Mouse (Mus musculus) kidney, embryonic 16.5 days (tissue): ENCODE data around the gene Lias. TPM values are rescaled to one million over a fixed set of nuclear protein-coding genes. Genes with fewer than 3 reads are reported as not detected.
A peak's percentile ranks its signal among the peaks of the same experiment; 100 is the strongest.

Experiments used
- ATAC-seq: fragments of 200-750 bp; cut with Nextera tagmentation; 2 replicates; pipeline ENCODE4 v1.8.0; 2017; ENCODE audit warnings: moderate TSS enrichment; ENCODE audit not compliant: low FRiP score, low TSS enrichment
- H3K27ac ChIP-seq: fragments of 300-500 bp; sonication (generic); 2 replicates; pipeline ENCODE4 v1.5.1; 2014; ENCODE audit warnings: low read length
- H3K27me3 ChIP-seq: fragments of 300-500 bp; sonication (generic); 2 replicates; pipeline ENCODE4 v1.6.1; 2014; ENCODE audit warnings: low read length, control low read depth, mixed read lengths; ENCODE audit not compliant: insufficient read depth
- H3K36me3 ChIP-seq: fragments of 300-500 bp; sonication (generic); 2 replicates; pipeline ENCODE4 v1.6.1; 2014; ENCODE audit warnings: low read length, control low read depth, mixed read lengths; ENCODE audit not compliant: insufficient read depth
- H3K4me1 ChIP-seq: fragments of 300-500 bp; sonication (generic); 2 replicates; pipeline ENCODE4 v1.6.1; 2014; ENCODE audit warnings: low read length, control low read depth, mixed read lengths; ENCODE audit not compliant: insufficient read depth
- H3K4me2 ChIP-seq: fragments of 300-500 bp; sonication (generic); replicated peaks from 2 replicates; pipeline ENCODE4 v1.6.1; 2014; ENCODE audit warnings: low read depth, low read length
- H3K4me3 ChIP-seq: fragments of 300-500 bp; sonication (generic); 2 replicates; pipeline ENCODE4 v1.5.1; 2014; ENCODE audit warnings: mild to moderate bottlenecking, low read length
- H3K9ac ChIP-seq: fragments of 300-500 bp; sonication (generic); replicated peaks from 2 replicates; pipeline ENCODE4 v1.6.1; 2014; ENCODE audit warnings: low read length
- H3K9me3 ChIP-seq: fragments of 300-500 bp; sonication (generic); 2 replicates; pipeline ENCODE4 v1.6.1; 2016; ENCODE audit warnings: low read length, control low read depth
- WGBS: fragments of 180-500 bp; shearing (Covaris S2); extraction: QIAGEN DNeasy Blood & Tissue Kit; methylation state at CpG from one replicate; pipeline ENCODE4 v1.1.7; 2014; 5-methylcytosine and 5-hydroxymethylcytosine counted together
- polyA plus RNA-seq: library from polyadenylated mRNA; unstranded; fragments of >200 nt; fragmentation: Nextera tagmentation; extraction: Ambion mirVana; gene quantifications from 2 replicates; pipeline ENCODE4 v1.2.1, GENCODE M21; 2015

Gene Lias
- polyA plus RNA-seq, 1 experiment from 2014 or later, result 67.2 TPM

GRCm38 (mm10) chr5:65385704-65386103 lies 5.6 kb upstream of the Lias start:
- no peak overlapping the region for H3K4me2 ChIP-seq
- H3K9me3 ChIP-seq, result no peaks in the 10 kb centered on the region
- no peak for ATAC-seq
- WGBS, result 66% methylated on average over 2 of the region's 2 CpGs
- H3K27ac ChIP-seq, result no peak overlapping the region
- peaks cover 12% of the 10 kb centered on the region for H3K4me1 ChIP-seq
- H3K9ac ChIP-seq, result no peak overlapping the region
- H3K36me3 ChIP-seq, result peaks cover 32% of the 10 kb centered on the region
- no peaks in the 10 kb centered on the region for H3K27me3 ChIP-seq
- H3K4me3 ChIP-seq, result no peak overlapping the region

- Histone ChIP-seq H3K9me3 (no peaks in the 10 kb centered on the region), H3K27ac (no peak overlapping the region), H3K4me2 (no peak overlapping the region), H3K36me3 (peaks cover 32% of the 10 kb centered on the region), H3K4me3 (no peak overlapping the region), H3K27me3 (no peaks in the 10 kb centered on the region), H3K4me1 (peaks cover 12% of the 10 kb centered on the region), H3K9ac (no peak overlapping the region)
- WGBS, result 79% methylated on average over 6 of the region's 6 CpGs
- no peak for ATAC-seq
Observed at GRCm38 (mm10) chr5:65387008-65387867, 4.1 kb upstream of the Lias start.

- peak overlapping the region; percentile 85 for H3K4me2 ChIP-seq
- ATAC-seq, result peak; percentile 40; the same call in 1 of the 2 replicates
- peak overlapping the region; percentile 100 for H3K4me3 ChIP-seq
- no peaks in the 10 kb centered on the region for H3K9me3 ChIP-seq
- peaks cover 36% of the 10 kb centered on the region for H3K36me3 ChIP-seq
- peak overlapping the region; percentile 87 for H3K9ac ChIP-seq
- peak overlapping the region; percentile 79 for H3K27ac ChIP-seq
- no peaks in the 10 kb centered on the region for H3K27me3 ChIP-seq
- H3K4me1 ChIP-seq, result peaks cover 12% of the 10 kb centered on the region
- 2% methylated on average over 12 of the region's 12 CpGs for WGBS
Observed at GRCm38 (mm10) chr5:65391753-65392152, 456 bp downstream of the Lias start.

- WGBS, result 93% methylated on average over 7 of the region's 7 CpGs
- Histone ChIP-seq H3K4me3 (no peak overlapping the region), H3K4me1 (peaks cover 9% of the 10 kb centered on the region), H3K9me3 (no peaks in the 10 kb centered on the region), H3K9ac (no peak overlapping the region), H3K27me3 (no peaks in the 10 kb centered on the region), H3K4me2 (no peak overlapping the region), H3K27ac (no peak overlapping the region), H3K36me3 (peaks cover 11% of the 10 kb centered on the region)
- no peak for ATAC-seq
Observed at GRCm38 (mm10) chr5:65394425-65394824, 3.1 kb downstream of the Lias start.

GRCm38 (mm10) chr5:65401251-65401994 lies 10.1 kb downstream of the Lias start:
- Histone ChIP-seq H3K9me3 (no peaks in the 10 kb centered on the region), H3K4me3 (no peak overlapping the region), H3K9ac (no peak overlapping the region), H3K4me2 (no peak overlapping the region), H3K4me1 (no peaks in the 10 kb centered on the region), H3K27me3 (no peaks in the 10 kb centered on the region), H3K36me3 (peaks cover 44% of the 10 kb centered on the region), H3K27ac (no peak overlapping the region)
- 33% methylated on average over 2 of the region's 2 CpGs for WGBS
- ATAC-seq, result peak; percentile 84; the same call in 1 of the 2 replicates

- H3K4me1 ChIP-seq, result no peaks in the 10 kb centered on the region
- H3K9ac ChIP-seq, result no peak overlapping the region
- peaks cover 48% of the 10 kb centered on the region for H3K36me3 ChIP-seq
- H3K27me3 ChIP-seq, result no peaks in the 10 kb centered on the region
- no peak overlapping the region for H3K4me2 ChIP-seq
- ATAC-seq, result no peak
- H3K9me3 ChIP-seq, result no peaks in the 10 kb centered on the region
- H3K27ac ChIP-seq, result no peak overlapping the region
- H3K4me3 ChIP-seq, result no peak overlapping the region
- 68% methylated on average over 12 of the region's 12 CpGs for WGBS
Observed at GRCm38 (mm10) chr5:65407989-65408388, 16.7 kb downstream of the Lias start.

- Histone ChIP-seq H3K36me3 (peaks cover 25% of the 10 kb centered on the region), H3K4me1 (peaks cover 13% of the 10 kb centered on the region), H3K27me3 (no peaks in the 10 kb centered on the region), H3K4me2 (peak overlapping the region; percentile 5; the same call in 1 of the 2 replicates), H3K9me3 (no peaks in the 10 kb centered on the region), H3K9ac (peak overlapping the region; percentile 43), H3K4me3 (0 out of 2 replicates have a peak overlapping the region, but pooled peaks have one; percentile 8), H3K27ac (peak overlapping the region; percentile 85)
- 21% methylated on average over 26 of the region's 26 CpGs for WGBS
- ATAC-seq, result peak; percentile 87
Observed at GRCm38 (mm10) chr5:65415653-65416458, 24.6 kb downstream of the Lias start.

- Histone ChIP-seq H3K4me3 (no peak overlapping the region), H3K9me3 (no peaks in the 10 kb centered on the region), H3K27me3 (no peaks in the 10 kb centered on the region), H3K4me1 (peaks cover 19% of the 10 kb centered on the region), H3K27ac (no peak overlapping the region), H3K4me2 (no peak overlapping the region), H3K9ac (no peak overlapping the region), H3K36me3 (peaks cover 27% of the 10 kb centered on the region)
- no peak for ATAC-seq
- 80% methylated on average over 10 of the region's 10 CpGs for WGBS
Observed at GRCm38 (mm10) chr5:65419136-65419535, 27.8 kb downstream of the Lias start.

GRCm38 (mm10) chr5:65420822-65421221 lies 29.5 kb downstream of the Lias start:
- no peak for ATAC-seq
- WGBS, result 27% methylated on average over 6 of the region's 6 CpGs

More at GRCm38 (mm10) chr5:65420822-65421221, 29.5 kb downstream of the Lias start:
- Histone ChIP-seq H3K9me3 (no peaks in the 10 kb centered on the region), H3K4me3 (no peak overlapping the region), H3K27me3 (no peaks in the 10 kb centered on the region), H3K27ac (peak overlapping the region; percentile 39; the same call in 1 of the 2 replicates), H3K4me2 (no peak overlapping the region), H3K9ac (no peak overlapping the region), H3K4me1 (peaks cover 16% of the 10 kb centered on the region), H3K36me3 (peaks cover 32% of the 10 kb centered on the region)
